Mouse (Mus musculus) heart, postnatal 0 days (tissue): Measurements from ENCODE around the gene Pde3a.

Experiments used
- CTCF ChIP-seq: IDR thresholded peaks from 2 replicates; pipeline ENCODE4 v1.5.1; 2016; ENCODE audit warnings: antibody characterized with exemption, control low read depth, low read depth
- EP300 ChIP-seq: IDR thresholded peaks from 2 replicates; pipeline ENCODE4 v1.6.1; 2016; ENCODE audit warnings: antibody characterized with exemption, low read depth

DNA sequence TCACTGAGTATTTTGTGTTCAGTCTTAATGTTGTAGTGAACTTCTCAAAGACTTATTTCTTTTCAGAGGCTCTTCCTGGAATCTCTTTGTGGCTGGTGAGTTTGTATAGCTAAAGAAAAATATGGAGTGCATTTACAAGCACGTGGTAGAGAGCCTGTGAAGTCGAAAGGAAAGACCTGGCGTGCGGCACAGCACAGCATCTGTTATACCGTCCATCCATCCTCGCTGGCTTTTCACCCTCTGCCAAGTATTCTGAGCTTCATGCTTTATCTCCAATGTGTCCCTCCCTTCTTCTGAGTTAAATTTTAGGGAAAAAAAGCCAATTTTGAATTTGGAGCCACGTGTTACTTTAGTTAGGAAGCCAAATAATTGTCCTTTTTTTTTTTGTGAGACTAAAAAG, 33.7 kb downstream of the Pde3a start:
- TF ChIP-seq CTCF (no peak), EP300 (no peak)
